Mouse (Mus musculus) lung, embryonic 16.5 days (tissue): ENCODE data around the gene Saxo2. TPM values are rescaled to one million over a fixed set of nuclear protein-coding genes. Genes with fewer than 3 reads are reported as not detected.

Experiments
- ATAC-seq: fragments of 200-750 bp; cut with Nextera tagmentation; 2 replicates; pipeline ENCODE4 v1.8.0; 2017; ENCODE audit warnings: low read depth, mild to moderate bottlenecking, moderate library complexity
- H3K27ac ChIP-seq: fragments of 300-500 bp; sonication (generic); 2 replicates; pipeline ENCODE4 v1.5.1; 2014; ENCODE audit warnings: mild to moderate bottlenecking, control low read depth, low read length
- H3K27me3 ChIP-seq: fragments of 300-500 bp; sonication (generic); 2 replicates; pipeline ENCODE4 v1.6.1; 2014; ENCODE audit warnings: low read depth, low read length, mixed read lengths; ENCODE audit not compliant: control insufficient read depth, insufficient read depth
- H3K36me3 ChIP-seq: fragments of 300-500 bp; sonication (generic); 2 replicates; pipeline ENCODE4 v1.6.1; 2014; ENCODE audit warnings: low read length; ENCODE audit not compliant: control insufficient read depth, insufficient read depth
- H3K4me1 ChIP-seq: fragments of 300-500 bp; sonication (generic); replicated peaks from 2 replicates; pipeline ENCODE4 v1.6.1; 2014; ENCODE audit warnings: low read length, mixed read lengths; ENCODE audit not compliant: control insufficient read depth, insufficient read depth
- H3K4me2 ChIP-seq: fragments of 300-500 bp; sonication (generic); 2 replicates; pipeline ENCODE4 v1.6.1; 2014; ENCODE audit warnings: low read depth, low read length, control low read depth
- H3K4me3 ChIP-seq: fragments of 300-500 bp; sonication (generic); 2 replicates; pipeline ENCODE4 v1.5.1; 2014; ENCODE audit warnings: mild to moderate bottlenecking, low read length, control low read depth
- H3K9ac ChIP-seq: fragments of 300-500 bp; sonication (generic); 2 replicates; pipeline ENCODE4 v1.6.1; 2014; ENCODE audit warnings: low read length, control low read depth
- H3K9me3 ChIP-seq: fragments of 300-500 bp; sonication (generic); 2 replicates; pipeline ENCODE4 v1.6.1; 2016; ENCODE audit warnings: low read length; ENCODE audit not compliant: control insufficient read depth
- WGBS: fragments of 180-500 bp; shearing (Covaris S2); extraction: QIAGEN DNeasy Blood & Tissue Kit; methylation state at CpG from one replicate; pipeline ENCODE4 v1.1.7; 2014; 5-methylcytosine and 5-hydroxymethylcytosine counted together
- polyA plus RNA-seq: library from polyadenylated mRNA; unstranded; fragments of >200 nt; fragmentation: Nextera tagmentation; extraction: Ambion mirVana; gene quantifications from 2 replicates; pipeline ENCODE4 v1.2.1, GENCODE M21; 2015

Gene Saxo2
- polyA plus RNA-seq, result 12.0 and 12.7 TPM in 2 replicates

GRCm38 (mm10) chr7:82648353-82649080 is at the start of gene Saxo2, which contains the start of gene Efl1:
TSS of gene Saxo2 (minus strand) at chr7:82648528.
TSS of gene Efl1 (plus strand) at chr7:82648614.
- ATAC-seq, result peak; percentile 98
- no peaks in the 10 kb centered on the region for H3K27me3 ChIP-seq
- peak within 1 kb of the TSS; percentile 81 for H3K4me3 ChIP-seq
- peak within 1 kb of the TSS; percentile 16; the same call in 1 of the 2 replicates for H3K27ac ChIP-seq
- 0% methylated on average over 46 of the region's 46 CpGs for WGBS
- peak within 1 kb of the TSS; percentile 79 for H3K9ac ChIP-seq
- peaks cover 7% of the 10 kb centered on the region; the same call in 1 of the 2 replicates for H3K4me1 ChIP-seq
- H3K4me2 ChIP-seq, result peak within 1 kb of the TSS; percentile 69
- no peaks in the 10 kb centered on the region for H3K9me3 ChIP-seq
- no peaks in the 10 kb centered on the region for H3K36me3 ChIP-seq

- H3K9me3 ChIP-seq, result no peaks in the 10 kb centered on the region
- no peak for ATAC-seq
- H3K27me3 ChIP-seq, result no peaks in the 10 kb centered on the region
- peaks cover 8% of the 10 kb centered on the region for H3K36me3 ChIP-seq
- no peak overlapping the region for H3K4me2 ChIP-seq
- H3K4me1 ChIP-seq, result no peaks in the 10 kb centered on the region
- WGBS, result 74% methylated on average over 8 of the region's 8 CpGs
- H3K4me3 ChIP-seq, result no peak overlapping the region
- H3K9ac ChIP-seq, result no peak overlapping the region
- no peak overlapping the region for H3K27ac ChIP-seq
Measured at GRCm38 (mm10) chr7:82697668-82698067, 49.3 kb upstream of the Saxo2 start.

GRCm38 (mm10) chr7:82691021-82691738 is 42.9 kb upstream of the Saxo2 start:
- Histone ChIP-seq H3K4me1 (peaks cover 6% of the 10 kb centered on the region; the same call in 1 of the 2 replicates), H3K4me3 (no peak overlapping the region), H3K4me2 (no peak overlapping the region), H3K27me3 (no peaks in the 10 kb centered on the region), H3K9me3 (no peaks in the 10 kb centered on the region), H3K27ac (no peak overlapping the region; the same call in 1 of the 2 replicates), H3K36me3 (peaks cover 11% of the 10 kb centered on the region), H3K9ac (no peak overlapping the region)
- WGBS, result 75% methylated on average over 6 of the region's 6 CpGs
- ATAC-seq, result no peak

GRCm38 (mm10) chr7:82688736-82689135 is 40.4 kb upstream of the Saxo2 start:
- Histone ChIP-seq H3K4me1 (peaks cover 6% of the 10 kb centered on the region; the same call in 1 of the 2 replicates), H3K27ac (no peak overlapping the region), H3K36me3 (peaks cover 4% of the 10 kb centered on the region), H3K9ac (no peak overlapping the region), H3K4me2 (no peak overlapping the region), H3K27me3 (no peaks in the 10 kb centered on the region), H3K9me3 (no peaks in the 10 kb centered on the region), H3K4me3 (no peak overlapping the region)
- WGBS, result 33% methylated on average over 3 of the region's 3 CpGs
- ATAC-seq, result peak; percentile 95

GRCm38 (mm10) chr7:82679901-82680300 is 31.6 kb upstream of the Saxo2 start:
- 72% methylated on average over 5 of the region's 5 CpGs for WGBS
- Histone ChIP-seq H3K4me2 (no peak overlapping the region), H3K9me3 (no peaks in the 10 kb centered on the region), H3K4me1 (no peaks in the 10 kb centered on the region), H3K9ac (no peak overlapping the region), H3K36me3 (peaks cover 5% of the 10 kb centered on the region), H3K27ac (no peak overlapping the region), H3K27me3 (no peaks in the 10 kb centered on the region), H3K4me3 (no peak overlapping the region)
- no peak for ATAC-seq

- 77% methylated on average over 6 of the region's 6 CpGs for WGBS
- Histone ChIP-seq H3K4me1 (no peaks in the 10 kb centered on the region), H3K4me2 (no peak overlapping the region), H3K4me3 (no peak overlapping the region), H3K27ac (no peak overlapping the region), H3K9me3 (no peaks in the 10 kb centered on the region), H3K9ac (no peak overlapping the region), H3K36me3 (peaks cover 4% of the 10 kb centered on the region; the same call in 1 of the 2 replicates), H3K27me3 (no peaks in the 10 kb centered on the region)
- ATAC-seq, result no peak
Measured at GRCm38 (mm10) chr7:82676834-82677233, 28.5 kb upstream of the Saxo2 start.

DNA sequence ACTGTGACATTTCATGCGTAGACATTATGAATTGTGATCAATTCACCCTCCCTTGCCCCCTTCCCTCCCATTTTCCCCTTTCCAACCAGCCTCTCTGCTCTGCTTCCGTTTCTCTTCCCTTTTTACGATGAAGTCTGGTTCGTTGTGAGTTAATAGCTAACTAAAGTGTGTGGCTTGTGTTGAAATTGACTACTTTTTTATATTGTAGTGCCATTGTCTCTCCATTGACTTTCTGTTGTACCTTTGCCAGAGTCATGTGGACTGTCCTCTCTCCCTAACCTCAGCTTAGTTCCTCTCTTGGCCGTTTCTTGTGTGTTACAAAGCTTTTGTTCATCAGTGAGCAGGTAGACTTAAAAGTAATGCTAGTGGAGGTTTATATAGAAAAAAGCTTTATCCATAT is 27.7 kb upstream of the Saxo2 start:
- no peak overlapping the region for H3K4me2 ChIP-seq
- no peaks in the 10 kb centered on the region for H3K4me1 ChIP-seq
- H3K36me3 ChIP-seq, result peaks cover 7% of the 10 kb centered on the region; the same call in 1 of the 2 replicates
- H3K9me3 ChIP-seq, result no peaks in the 10 kb centered on the region
- no peak overlapping the region for H3K4me3 ChIP-seq
- WGBS, result 74% methylated on average over 5 of the region's 5 CpGs
- no peaks in the 10 kb centered on the region for H3K27me3 ChIP-seq
- ATAC-seq, result no peak
- H3K9ac ChIP-seq, result no peak overlapping the region
- no peak overlapping the region for H3K27ac ChIP-seq

GRCm38 (mm10) chr7:82664604-82665003 is 16.3 kb upstream of the Saxo2 start:
- WGBS, result 86% methylated on average over 3 of the region's 3 CpGs
- H3K4me3 ChIP-seq, result no peak overlapping the region
- H3K9ac ChIP-seq, result no peak overlapping the region
- H3K27ac ChIP-seq, result no peak overlapping the region
- H3K4me1 ChIP-seq, result no peaks in the 10 kb centered on the region
- peaks cover 4% of the 10 kb centered on the region; the same call in 1 of the 2 replicates for H3K9me3 ChIP-seq
- H3K27me3 ChIP-seq, result no peaks in the 10 kb centered on the region
- no peak for ATAC-seq
- no peak overlapping the region for H3K4me2 ChIP-seq
- peaks cover 13% of the 10 kb centered on the region for H3K36me3 ChIP-seq

- Histone ChIP-seq H3K27ac (no peak overlapping the region), H3K36me3 (no peaks in the 10 kb centered on the region), H3K4me1 (peaks cover 7% of the 10 kb centered on the region; the same call in 1 of the 2 replicates), H3K9me3 (no peaks in the 10 kb centered on the region), H3K27me3 (no peaks in the 10 kb centered on the region), H3K4me2 (peak overlapping the region; percentile 69), H3K9ac (peak overlapping the region; percentile 79), H3K4me3 (peak overlapping the region; percentile 81)
- ATAC-seq, result peak; percentile 9; the same call in 1 of the 2 replicates
- 9% methylated on average over 6 of the region's 6 CpGs for WGBS
Measured at GRCm38 (mm10) chr7:82649081-82649445, 735 bp upstream of the Saxo2 start.
